Mouse (Mus musculus) WW6 (cell line): ENCODE measurements around the gene 4930544D05Rik.
A peak's percentile ranks its signal among the peaks of the same experiment; 100 is the strongest.

Source experiments
- DNase-seq: peaks from one replicate; pipeline ENCODE4 v3.0.0-alpha.2; 2013; ENCODE audit warnings: low read depth, low spot score

4930544D05Rik gene

GRCm38 (mm10) chr11:70641241-70641640 lies 25.6 kb downstream of the 4930544D05Rik start:
- no peak for DNase-seq

DNA sequence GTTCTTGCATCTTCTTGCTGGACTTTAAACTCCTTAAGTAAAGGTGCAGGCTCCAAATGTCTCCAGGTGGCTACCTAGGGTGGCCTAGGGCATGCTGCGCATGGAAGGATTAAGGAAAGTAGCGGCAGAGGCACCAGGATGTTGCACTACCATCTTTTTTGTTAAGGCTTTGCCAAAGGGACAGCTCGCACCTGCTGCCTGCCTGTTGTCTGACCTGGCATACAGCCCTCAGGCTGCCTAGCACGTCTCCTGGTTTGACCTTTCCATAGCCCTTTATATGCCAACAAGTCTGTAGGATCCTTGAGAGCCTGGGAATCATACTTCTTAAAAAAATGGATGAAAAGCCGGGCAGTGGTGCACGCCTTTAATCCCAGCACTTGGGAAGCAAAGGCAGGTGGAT lies 27.4 kb downstream of the 4930544D05Rik start:
- DNase-seq, result no peak

GRCm38 (mm10) chr11:70644564-70645103 lies 29.0 kb downstream of the 4930544D05Rik start:
- DNase-seq, result no peak

DNA sequence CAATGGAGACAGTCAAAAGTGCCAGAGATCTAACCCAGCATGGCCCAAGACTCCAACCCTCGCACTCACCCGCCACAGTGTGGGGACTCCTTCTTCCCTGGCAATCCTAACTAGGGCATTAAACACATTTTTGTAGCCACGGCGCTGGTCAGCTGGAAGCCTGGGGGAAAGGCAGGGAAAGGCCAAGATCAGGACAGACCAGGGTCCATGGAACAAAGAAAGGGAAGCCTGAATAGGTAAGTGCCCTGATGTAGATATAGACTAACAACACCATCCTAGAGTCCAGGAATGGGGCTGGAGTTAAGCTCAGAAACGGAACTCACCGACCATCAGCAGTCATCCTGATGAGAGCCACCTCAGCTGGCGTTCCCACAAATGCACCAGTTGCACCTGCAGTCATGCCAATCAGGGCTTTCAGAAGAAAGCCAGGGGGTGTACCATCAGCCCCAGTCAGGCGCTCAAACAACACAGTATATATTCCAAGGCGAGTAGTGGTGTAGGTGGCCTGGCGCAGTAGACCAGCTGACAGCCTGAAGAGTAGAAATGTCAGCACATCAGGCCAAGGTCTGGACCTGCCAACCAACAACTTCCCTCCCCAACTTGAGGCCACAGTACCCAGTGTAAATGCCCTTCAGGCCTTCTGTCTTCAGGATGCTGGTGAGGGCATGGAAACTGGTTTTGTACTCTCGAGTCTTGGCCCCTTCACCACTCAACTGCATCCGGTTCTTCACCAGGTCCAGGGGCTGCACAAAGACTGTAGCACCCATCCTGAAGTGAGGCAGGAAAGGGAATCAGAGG lies 30.0 kb downstream of the 4930544D05Rik start:
- DNase-seq, result no peak

DNA sequence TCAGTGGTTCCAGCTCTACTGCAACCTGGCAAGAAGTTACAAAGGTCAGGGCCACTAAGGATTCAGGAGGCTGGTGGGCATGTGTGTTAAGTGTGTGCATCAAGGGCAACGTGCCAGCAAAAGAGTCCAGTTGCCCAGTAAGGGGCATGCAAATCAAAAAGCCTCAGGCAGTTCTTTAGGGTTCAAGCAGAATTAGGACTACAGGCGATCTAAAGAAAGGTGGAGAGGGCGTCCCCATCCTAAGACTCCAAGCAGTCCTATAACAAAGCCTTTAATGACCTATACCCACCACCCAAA lies 30.6 kb downstream of the 4930544D05Rik start:
- DNase-seq, result no peak

DNA sequence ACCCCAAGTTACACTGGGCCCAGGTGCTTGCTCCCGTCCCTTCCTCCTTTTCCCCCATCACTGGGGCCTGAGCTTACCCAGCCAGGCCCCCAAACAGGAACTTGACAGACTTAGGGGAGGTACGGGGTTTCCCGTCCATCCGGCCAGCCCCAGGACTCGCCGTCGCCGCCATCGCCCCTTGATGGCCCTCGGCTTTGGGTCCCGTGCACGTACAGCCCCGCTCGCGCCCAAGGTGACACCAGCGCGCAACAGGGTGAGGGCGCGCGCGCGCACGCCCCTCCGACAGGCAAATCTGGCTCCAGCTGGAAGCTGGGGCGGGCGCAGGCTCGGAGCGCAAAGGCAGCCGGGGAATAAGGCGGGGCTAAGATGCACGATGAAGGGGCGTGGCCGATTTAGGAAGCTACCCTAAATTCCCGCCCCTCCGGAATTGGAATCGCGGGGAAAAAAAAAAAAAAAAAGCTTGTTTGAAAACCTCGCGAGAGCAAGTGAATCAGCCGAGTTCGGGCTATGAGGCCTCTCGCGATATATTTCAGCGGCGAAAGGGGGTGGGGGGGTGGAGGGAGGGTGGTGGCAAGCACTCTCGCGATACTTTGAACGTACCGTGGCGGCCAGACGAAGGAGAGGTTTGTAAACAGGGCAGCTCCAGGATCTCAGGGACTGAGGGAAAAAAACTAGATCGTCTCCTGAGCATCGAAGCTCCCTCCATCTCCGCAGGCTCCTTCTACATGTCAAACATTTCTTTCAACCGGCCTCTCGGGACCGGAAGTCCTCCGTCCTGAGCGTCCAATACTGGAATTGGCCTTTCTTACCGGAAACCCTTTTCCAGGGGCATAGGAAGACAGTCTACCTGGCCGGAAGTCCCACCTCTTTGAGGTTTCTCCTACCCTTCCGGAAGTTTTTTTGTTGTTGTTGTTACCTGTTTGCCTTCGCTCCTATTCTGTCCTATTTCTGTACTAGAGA lies 31.3 kb downstream of the 4930544D05Rik start, which contains the start of the genes Rnf167 and Slc25a11:
TSS of gene Rnf167 (plus strand) at position 545 of the 960 bp plus-strand sequence.
TSS of gene Slc25a11 (minus strand) at position 789 of the 960 bp plus-strand sequence.
- DNase-seq, result peak; percentile 99

GRCm38 (mm10) chr11:70647716-70648420 lies 32.2 kb downstream of the 4930544D05Rik start:
- DNase-seq, result no peak

GRCm38 (mm10) chr11:70648512-70648911 lies 32.9 kb downstream of the 4930544D05Rik start:
- DNase-seq, result no peak

DNA sequence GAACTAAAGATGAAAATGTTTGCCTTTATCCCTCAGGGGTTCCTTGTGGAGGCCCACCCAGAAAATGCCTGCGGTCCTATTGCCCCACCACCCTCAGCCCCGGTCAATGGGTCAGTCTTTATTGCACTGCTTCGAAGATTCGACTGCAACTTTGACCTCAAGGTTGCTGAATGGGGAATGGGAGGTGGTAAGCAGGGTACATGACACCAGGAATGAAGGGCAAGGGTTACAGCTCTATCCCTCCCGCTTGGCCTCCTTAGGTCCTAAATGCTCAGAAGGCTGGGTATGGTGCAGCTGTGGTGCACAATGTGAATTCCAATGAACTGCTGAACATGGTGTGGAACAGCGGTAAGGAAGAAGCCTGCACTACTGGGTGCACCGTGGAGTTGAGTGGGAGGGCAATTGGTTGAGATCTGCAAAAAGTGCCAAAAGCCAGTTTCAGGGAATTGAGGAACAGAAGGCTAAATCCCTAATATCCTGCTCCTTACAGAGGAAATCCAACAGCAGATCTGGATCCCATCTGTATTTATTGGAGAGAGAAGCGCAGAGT lies 33.6 kb downstream of the 4930544D05Rik start:
- no peak for DNase-seq

DNA sequence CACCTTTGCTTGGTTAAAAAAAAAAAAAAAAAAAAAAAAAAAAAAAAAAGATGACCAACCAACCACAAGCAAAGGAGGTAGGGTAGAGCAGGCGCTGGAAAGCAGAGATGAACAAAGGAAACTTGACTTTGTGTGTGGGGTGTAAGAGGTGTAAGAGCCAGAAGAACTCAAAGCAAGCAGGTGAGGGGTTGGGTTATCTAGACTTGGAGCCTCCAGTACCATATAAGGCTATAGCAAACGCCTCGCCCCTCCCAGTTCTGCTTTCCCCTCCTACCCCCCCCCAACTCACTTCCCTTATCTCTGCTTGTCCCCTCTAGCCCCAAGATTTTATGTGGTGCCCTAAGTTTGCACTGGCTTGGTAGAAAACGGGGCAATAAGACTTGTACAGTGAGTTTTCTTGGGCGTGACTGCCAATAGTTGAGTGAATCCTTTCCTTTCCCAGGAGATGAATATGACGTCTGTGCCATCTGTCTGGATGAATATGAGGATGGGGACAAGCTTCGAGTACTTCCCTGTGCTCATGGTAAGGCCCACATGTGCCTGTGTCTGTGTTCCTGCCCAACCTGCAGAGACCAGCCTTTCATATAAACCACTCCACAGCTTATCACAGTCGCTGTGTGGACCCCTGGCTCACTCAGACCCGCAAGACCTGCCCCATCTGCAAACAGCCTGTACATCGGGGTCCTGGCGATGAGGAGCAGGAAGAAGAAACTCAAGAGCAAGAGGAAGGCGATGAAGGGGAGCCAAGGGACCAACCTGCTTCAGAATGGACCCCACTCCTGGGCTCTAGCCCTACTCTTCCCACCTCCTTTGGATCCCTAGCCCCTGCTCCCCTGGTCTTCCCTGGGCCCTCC lies 34.9 kb downstream of the 4930544D05Rik start:
- DNase-seq, result no peak

DNA sequence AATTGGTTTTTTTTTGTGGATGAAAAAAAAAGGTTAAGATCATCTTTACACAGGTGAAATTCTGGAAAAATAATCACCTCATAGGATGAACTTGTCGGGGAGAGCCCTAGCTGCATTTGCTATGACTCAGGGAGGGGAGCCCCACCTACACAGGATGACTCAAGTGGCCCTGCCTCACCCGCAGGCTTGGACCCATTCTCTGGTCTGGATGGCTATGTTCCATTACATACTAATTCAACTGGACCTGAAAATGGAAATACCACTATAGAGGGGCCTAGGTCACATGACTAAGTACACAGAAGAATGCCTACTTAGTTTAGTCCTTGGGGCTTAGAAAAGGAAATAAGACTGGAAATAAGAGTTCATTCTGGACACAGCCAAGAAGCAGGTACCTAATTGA lies 35.7 kb downstream of the 4930544D05Rik start:
- no peak for DNase-seq

GRCm38 (mm10) chr11:70652029-70652883 lies 36.6 kb downstream of the 4930544D05Rik start:
- no peak for DNase-seq

- no peak for DNase-seq
These were observed 37.3 kb downstream of the 4930544D05Rik start for GRCm38 (mm10) chr11:70652884-70653344.

GRCm38 (mm10) chr11:70653345-70654197 lies 37.9 kb downstream of the 4930544D05Rik start:
- DNase-seq, result peak; percentile 42

- DNase-seq, result peak; percentile 43
These were observed 38.7 kb downstream of the 4930544D05Rik start, which contains the start of gene Pfn1 for GRCm38 (mm10) chr11:70654198-70654922. Pfn1 (minus strand) TSS chr11:70654644.

DNA sequence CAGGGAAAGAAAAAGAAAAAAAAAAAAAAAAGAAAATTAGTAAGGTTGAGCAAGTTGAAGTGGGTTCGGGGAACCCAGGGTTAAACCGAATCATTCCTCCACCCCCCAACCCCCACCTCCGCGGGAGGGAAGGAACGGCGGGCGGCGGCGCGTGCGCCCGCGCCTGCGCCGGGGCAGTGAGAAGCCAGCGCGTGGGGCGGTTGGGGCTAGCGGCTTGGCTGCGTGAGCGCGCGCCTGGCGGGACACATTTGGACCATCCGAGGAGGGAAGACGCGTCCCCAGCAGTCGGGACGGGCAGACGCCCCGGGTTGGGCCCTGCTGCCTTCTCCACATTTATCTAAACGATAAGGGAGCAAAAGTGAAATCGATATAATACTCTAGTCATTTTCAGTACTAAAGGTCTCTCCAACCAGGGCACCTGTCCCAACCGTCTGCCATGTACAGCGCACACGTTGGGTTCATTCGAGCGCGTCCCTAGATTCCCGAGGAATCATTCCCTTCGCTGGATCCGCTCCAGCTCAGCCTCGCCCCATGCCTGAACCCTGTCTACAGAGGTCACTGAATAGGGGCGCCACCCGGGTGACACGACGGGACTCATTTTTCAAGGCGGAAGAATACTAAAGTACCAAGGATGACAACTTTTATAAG lies 39.4 kb downstream of the 4930544D05Rik start:
- peak; percentile 61 for DNase-seq
